In the genomic region with DNA sequence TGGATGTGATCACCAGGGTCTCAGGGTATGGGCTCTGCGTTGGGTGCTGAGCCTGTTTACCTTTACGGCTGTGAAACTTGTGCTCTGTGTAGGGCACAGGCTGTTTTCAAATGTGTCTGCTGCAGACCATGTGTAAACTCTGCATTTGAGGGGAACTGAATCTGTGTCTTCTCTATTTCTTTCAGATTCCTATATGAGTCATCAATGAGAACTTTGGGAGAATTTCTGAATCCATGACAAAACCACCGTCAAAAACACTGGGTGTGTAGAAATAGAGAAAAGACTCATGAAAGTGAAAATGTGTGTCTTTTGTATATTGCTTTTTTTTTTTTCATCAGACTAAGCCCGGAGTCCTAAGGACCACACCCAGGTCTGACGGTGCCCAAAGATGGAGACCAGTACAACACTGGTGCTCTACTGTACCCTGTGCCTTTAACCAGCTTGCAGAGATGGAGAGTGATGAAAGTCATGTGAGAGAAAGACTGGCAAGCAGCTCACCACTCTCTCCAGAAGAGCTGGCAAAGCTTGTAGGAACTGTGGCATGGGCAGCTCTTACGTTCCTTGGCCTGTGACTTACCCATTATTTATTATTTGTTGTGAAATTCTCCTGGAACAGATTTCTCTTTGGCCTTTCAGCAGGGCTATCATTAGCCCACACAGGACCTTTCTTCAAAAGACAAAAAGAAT, we compare ENCODE assay signal across 25 mouse cellular contexts. TPM values are rescaled to one million over a fixed set of nuclear protein-coding genes. Genes with fewer than 3 reads are reported as not detected.
DNase-seq lines count a peak whose midpoint lies in the region; ATAC-seq and TF ChIP-seq lines count a peak whose summit lies in the region.
"Had no signal": no experiment of that assay in that cellular context is flagged by ENCODE, and none has a peak within 500 bp of the region (broad histone marks: within the 10 kb centered on the region; RNA-seq: fewer than 3 reads in every experiment).

No protein-coding gene starts in this region.

- no peaks in the 10 kb centered on the region for H3K4me1 ChIP-seq in lung, postnatal 0 days (ENCODE audit: insufficient read depth, low read depth, low read length)
- H3K4me1 ChIP-seq: embryonic facial prominence, embryonic 12.5 days; forebrain, embryonic 12.5 days; heart, embryonic 12.5 days; hindbrain, embryonic 12.5 days; limb, embryonic 10.5 days; midbrain, embryonic 12.5 days had no signal

- no peaks in the 10 kb centered on the region for H3K36me3 ChIP-seq in lung, postnatal 0 days (ENCODE audit: insufficient read depth, low read length)

- peak; percentile 24 for DNase-seq in heart, adult 11 months
- no peak for DNase-seq in heart, postnatal 4 days
- peak; percentile 66 for DNase-seq in NIH3T3 (ENCODE audit: low read depth)
- DNase-seq in brain, adult 2 months (ENCODE audit: low read depth, low spot score): peak; percentile 19
- peak; percentile 6 for DNase-seq in skeletal muscle tissue, adult 2 months (ENCODE audit: low read depth, low spot score)
- no peak for DNase-seq in kidney, adult 11 months
- no peak for DNase-seq in lung, postnatal 0 days (ENCODE audit: low spot score)
- DNase-seq: cerebellum, adult 18-20 months; cerebellum, postnatal 14 days; gastrocnemius, postnatal 10 days; heart, adult 18-20 months; heart, postnatal 10 days; liver; liver, postnatal 0 days; lung, postnatal 14 days; thymus, postnatal 14 days had no signal

- 86% methylated on average over 6 of the region's 6 CpGs for WGBS in lung, postnatal 0 days

- no peak overlapping the region for H3K4me2 ChIP-seq in lung, postnatal 0 days (replicated peaks; ENCODE audit: low read depth, low read length)
- H3K4me2 ChIP-seq: embryonic facial prominence, embryonic 12.5 days; forebrain, embryonic 12.5 days; heart, embryonic 12.5 days; hindbrain, embryonic 12.5 days; midbrain, embryonic 12.5 days had no signal

- no peak overlapping the region for H3K27ac ChIP-seq in lung, postnatal 0 days (ENCODE audit: low read length)
- H3K27ac ChIP-seq: embryonic facial prominence, embryonic 12.5 days; forebrain, embryonic 12.5 days; hindbrain, embryonic 12.5 days; kidney, postnatal 0 days; limb, embryonic 10.5 days; midbrain, embryonic 12.5 days had no signal

- H3K9ac ChIP-seq in lung, postnatal 0 days (replicated peaks; ENCODE audit: low read depth): no peak overlapping the region
- H3K9ac ChIP-seq: embryonic facial prominence, embryonic 12.5 days; forebrain, embryonic 12.5 days; heart, embryonic 12.5 days; hindbrain, embryonic 12.5 days; liver, postnatal 0 days; midbrain, embryonic 12.5 days had no signal

- no peaks in the 10 kb centered on the region for H3K27me3 ChIP-seq in lung, postnatal 0 days (replicated peaks; ENCODE audit: insufficient read depth, low read length)
- H3K27me3 ChIP-seq: embryonic facial prominence, embryonic 12.5 days; forebrain, embryonic 12.5 days; heart, embryonic 12.5 days; hindbrain, embryonic 12.5 days; midbrain, embryonic 12.5 days had no signal

- no peak for TF ChIP-seq CTCF in lung, postnatal 0 days (IDR thresholded peaks at IDR 0.05)

- ATAC-seq in lung, postnatal 0 days: no peak
- ATAC-seq: intestine, postnatal 0 days; liver, postnatal 0 days had no signal

- no peak overlapping the region for H3K4me3 ChIP-seq in lung, postnatal 0 days (ENCODE audit: low read depth, low read length)
- H3K4me3 ChIP-seq: embryonic facial prominence, embryonic 12.5 days; forebrain, embryonic 12.5 days; heart, embryonic 12.5 days; hindbrain, embryonic 12.5 days; limb, embryonic 10.5 days; midbrain, embryonic 12.5 days had no signal

- no peaks in the 10 kb centered on the region for H3K9me3 ChIP-seq in lung, postnatal 0 days (ENCODE audit: low read length)
- H3K9me3 ChIP-seq: embryonic facial prominence, embryonic 12.5 days; forebrain, embryonic 12.5 days; heart, embryonic 12.5 days; hindbrain, embryonic 12.5 days; limb, embryonic 10.5 days; midbrain, embryonic 12.5 days had no signal

- no peak for TF ChIP-seq EP300 in lung, postnatal 0 days (IDR thresholded peaks at IDR 0.05)

RNA-seq across cellular contexts. Expression of gene Ptprn2, which starts 25.0 kb away (rescaled TPM):
- under 1 TPM; 0.29 to 0.34 TPM for total RNA-seq in heart, postnatal 4 days (2021)
- polyA plus RNA-seq in lung, postnatal 0 days (2015; fragmentation: Nextera tagmentation; extraction: Ambion mirVana): 0.21 and 0.24 TPM in 2 replicates
- total RNA-seq: megakaryocyte progenitor cell, adult 5-6 weeks had no signal

RNA-seq across cellular contexts. Expression of gene Ncapg2, which starts 55.3 kb away (rescaled TPM):
- total RNA-seq in heart, postnatal 4 days (2021): 10 to 100 TPM; 34.6 to 36.4 TPM
- polyA plus RNA-seq in lung, postnatal 0 days (2015; fragmentation: Nextera tagmentation; extraction: Ambion mirVana): 3.4 and 4.5 TPM in 2 replicates

Comparison
In these comparisons a context has a peak if more than half of its experiments do, and no peak if none do; other contexts are left out.
1. DNase-seq: peak in heart, adult 11 months (single experiment), NIH3T3 (single experiment), brain, adult 2 months (single experiment) and skeletal muscle tissue, adult 2 months (single experiment); none in heart, postnatal 4 days (single experiment), kidney, adult 11 months (single experiment) and lung, postnatal 0 days (single experiment).